Mouse (Mus musculus) cerebellum, adult (tissue): ENCODE results near the gene Lyrm7.
"Not testable (repeated sequence)": the region's sequence is repeated elsewhere in the genome, so short reads cannot be mapped to it uniquely, and the experiment has no call there.

Experiments used
- ATAC-seq: cut with Nextera tagmentation; 2 replicates; pipeline ENCODE4 v1.9.2; 2017; ENCODE audit warnings: mild to moderate bottlenecking, moderate library complexity, mixed read lengths; ENCODE audit not compliant: insufficient number of reproducible peaks, low FRiP score, low TSS enrichment

The Lyrm7 gene

GRCm38 (mm10) chr11:54860256-54861038 lies at the start of gene Lyrm7:
TSS of gene Lyrm7 (minus strand) at chr11:54860916.
- peak; percentile 96 for ATAC-seq

GRCm38 (mm10) chr11:54910081-54910665 lies 49.5 kb upstream of the Lyrm7 start:
- ATAC-seq = no peak

- ATAC-seq = no peak
Measured at GRCm38 (mm10) chr11:54909273-54909672, 48.6 kb upstream of the Lyrm7 start.

- ATAC-seq = no peak
Measured at GRCm38 (mm10) chr11:54907259-54907658, 46.5 kb upstream of the Lyrm7 start.

- no peak for ATAC-seq
Measured at GRCm38 (mm10) chr11:54906466-54906865, 45.8 kb upstream of the Lyrm7 start.

GRCm38 (mm10) chr11:54905931-54906330 lies 45.2 kb upstream of the Lyrm7 start:
- ATAC-seq = no peak

GRCm38 (mm10) chr11:54905086-54905485 lies 44.4 kb upstream of the Lyrm7 start:
- no peak for ATAC-seq

- no peak for ATAC-seq
Measured at GRCm38 (mm10) chr11:54903940-54904706, 43.4 kb upstream of the Lyrm7 start.

- ATAC-seq = no peak
Measured at GRCm38 (mm10) chr11:54903339-54903738, 42.6 kb upstream of the Lyrm7 start.

- peak; percentile 72 for ATAC-seq
Measured at GRCm38 (mm10) chr11:54902333-54903323, 41.9 kb upstream of the Lyrm7 start, which contains the start of gene Gpx3. TSS of gene Gpx3 (plus strand) at chr11:54902453.

- no peak for ATAC-seq
Measured at GRCm38 (mm10) chr11:54899657-54900056, 38.9 kb upstream of the Lyrm7 start.

GRCm38 (mm10) chr11:54897470-54897869 lies 36.8 kb upstream of the Lyrm7 start:
- no peak for ATAC-seq

GRCm38 (mm10) chr11:54896646-54897045 lies 35.9 kb upstream of the Lyrm7 start:
- ATAC-seq = not testable (repeated sequence)

- ATAC-seq = no peak
Measured at GRCm38 (mm10) chr11:54894589-54894988, 33.9 kb upstream of the Lyrm7 start.

GRCm38 (mm10) chr11:54892091-54892490 lies 31.4 kb upstream of the Lyrm7 start:
- no peak for ATAC-seq

- ATAC-seq = no peak
Measured at GRCm38 (mm10) chr11:54891341-54891740, 30.6 kb upstream of the Lyrm7 start.

- ATAC-seq = no peak
Measured at GRCm38 (mm10) chr11:54887927-54888326, 27.2 kb upstream of the Lyrm7 start.

- ATAC-seq = no peak
Measured at GRCm38 (mm10) chr11:54885406-54885805, 24.7 kb upstream of the Lyrm7 start.

- ATAC-seq = no peak
Measured at GRCm38 (mm10) chr11:54884937-54885336, 24.2 kb upstream of the Lyrm7 start.
